ENCODE assay signal across 15 mouse cellular contexts in the genomic region with DNA sequence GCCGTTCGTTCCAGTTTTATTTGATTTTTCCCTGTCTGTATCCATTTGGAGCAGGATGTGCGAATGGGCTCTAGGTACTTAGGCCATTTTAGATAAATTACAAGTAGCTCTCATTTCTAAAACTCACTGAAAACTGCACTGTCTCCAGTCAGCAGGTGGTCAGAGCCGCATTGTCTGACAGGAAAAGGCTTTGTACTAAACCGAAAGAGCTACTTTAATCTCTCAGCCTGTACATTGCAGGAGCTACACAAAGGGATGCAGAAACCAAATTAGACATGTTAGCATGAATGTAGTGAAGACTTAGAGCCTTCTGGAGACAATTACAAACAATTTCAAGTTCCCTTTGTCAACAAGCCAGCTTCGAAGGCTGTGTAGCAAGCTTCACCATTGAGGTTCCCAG.
DNase-seq lines count a peak whose midpoint lies in the region; ATAC-seq and TF ChIP-seq lines count a peak whose summit lies in the region.
"Had no signal": no experiment of that assay in that cellular context is flagged by ENCODE, and none has a peak within 500 bp of the region (broad histone marks: within the 10 kb centered on the region; RNA-seq: fewer than 3 reads in every experiment).

No protein-coding gene starts in this region.

- no peak for TF ChIP-seq CTCF in thymus, adult 2 months (IDR thresholded peaks at IDR 0.05; ENCODE audit: borderline replicate concordance, control insufficient read depth, extremely low read depth, insufficient read depth, low read length, poor library complexity)

- 10% methylated on average over 6 of the region's 6 CpGs for WGBS in forebrain, embryonic 13.5 days
- WGBS in forebrain, embryonic 15.5 days, result 12% methylated on average over 6 of the region's 6 CpGs
- WGBS in neural tube, embryonic 11.5 days, result 59% methylated on average over 6 of the region's 6 CpGs
- 90% methylated on average over 6 of the region's 6 CpGs for WGBS in thymus, adult 2 months

- peak overlapping the region; percentile 13; the same call in 1 of the 2 replicates for H3K4me2 ChIP-seq in forebrain, embryonic 13.5 days
- H3K4me2 ChIP-seq in forebrain, embryonic 15.5 days (replicated peaks), result no peak overlapping the region
- no peak overlapping the region for H3K4me2 ChIP-seq in neural tube, embryonic 11.5 days (ENCODE audit: low read depth)
- H3K4me2 ChIP-seq: heart, embryonic 11.5 days; kidney, embryonic 15.5 days had no signal

- H3K9ac ChIP-seq in forebrain, embryonic 13.5 days, result no peak overlapping the region
- no peak overlapping the region for H3K9ac ChIP-seq in forebrain, embryonic 15.5 days (replicated peaks)
- H3K9ac ChIP-seq in neural tube, embryonic 11.5 days (ENCODE audit: low read length), result no peak overlapping the region
- H3K9ac ChIP-seq: kidney, embryonic 15.5 days; liver, embryonic 14.5 days had no signal

- H3K36me3 ChIP-seq in forebrain, embryonic 13.5 days (ENCODE audit: poor library complexity, severe bottlenecking), result no peaks in the 10 kb centered on the region
- no peaks in the 10 kb centered on the region for H3K36me3 ChIP-seq in forebrain, embryonic 15.5 days
- no peaks in the 10 kb centered on the region for H3K36me3 ChIP-seq in neural tube, embryonic 11.5 days (ENCODE audit: control insufficient read depth, insufficient read depth, low read length)
- H3K36me3 ChIP-seq in thymus, adult 2 months (ENCODE audit: control insufficient read depth, insufficient read depth, low read length), result no peaks in the 10 kb centered on the region
- H3K36me3 ChIP-seq: kidney, embryonic 15.5 days had no signal

- TF ChIP-seq POLR2A in thymus, adult 2 months (IDR thresholded peaks at IDR 0.05; ENCODE audit: control insufficient read depth, extremely low read depth, insufficient read depth, low read length, poor library complexity), result no peak

- no peaks in the 10 kb centered on the region for H3K9me3 ChIP-seq in forebrain, embryonic 13.5 days (replicated peaks)
- no peaks in the 10 kb centered on the region for H3K9me3 ChIP-seq in forebrain, embryonic 15.5 days
- no peaks in the 10 kb centered on the region for H3K9me3 ChIP-seq in neural tube, embryonic 11.5 days (ENCODE audit: control insufficient read depth, low read length)
- H3K9me3 ChIP-seq: kidney, embryonic 15.5 days had no signal

- peaks cover 8% of the 10 kb centered on the region for H3K4me1 ChIP-seq in forebrain, embryonic 13.5 days
- no peaks in the 10 kb centered on the region for H3K4me1 ChIP-seq in forebrain, embryonic 15.5 days
- H3K4me1 ChIP-seq in neural tube, embryonic 11.5 days (ENCODE audit: control insufficient read depth, insufficient read depth, low read length), result no peaks in the 10 kb centered on the region
- H3K4me1 ChIP-seq in thymus, adult 2 months (replicated peaks; ENCODE audit: control insufficient read depth, insufficient read depth, low read length), result no peaks in the 10 kb centered on the region
- H3K4me1 ChIP-seq: kidney, embryonic 15.5 days had no signal

- peak; percentile 7 for DNase-seq in cerebellum, adult 8-10 months
- DNase-seq in cerebellum, adult 11-12 months, result no peak
- peak; percentile 21 for DNase-seq in neural tube, embryonic 11.5 days (ENCODE audit: low spot score)
- no peak for DNase-seq in neural tube, embryonic 10.5 days (ENCODE audit: extremely low spot score, low spot score)
- DNase-seq in thymus, adult 2 months, result no peak
- DNase-seq in heart, adult 18-20 months, result no peak
- DNase-seq: gastrocnemius, postnatal 36 days; lung, postnatal 10 days; right cerebral cortex, postnatal 25 days had no signal

- no peak overlapping the region for H3K27ac ChIP-seq in forebrain, embryonic 13.5 days
- no peak overlapping the region for H3K27ac ChIP-seq in forebrain, embryonic 15.5 days (replicated peaks)
- H3K27ac ChIP-seq in neural tube, embryonic 11.5 days (ENCODE audit: low read depth, low read length), result no peak overlapping the region
- H3K27ac ChIP-seq in thymus, adult 2 months (ENCODE audit: control insufficient read depth, insufficient read depth, low read length), result no peak overlapping the region
- H3K27ac ChIP-seq: kidney, embryonic 15.5 days; layer of hippocampus, adult 2 months; liver, embryonic 14.5 days had no signal

- H3K4me3 ChIP-seq in forebrain, embryonic 13.5 days, result no peak overlapping the region
- no peak overlapping the region for H3K4me3 ChIP-seq in forebrain, embryonic 15.5 days
- no peak overlapping the region for H3K4me3 ChIP-seq in neural tube, embryonic 11.5 days (ENCODE audit: low read depth, low read length)
- no peak overlapping the region for H3K4me3 ChIP-seq in thymus, adult 2 months (ENCODE audit: control insufficient read depth, insufficient read depth, low read length)
- H3K4me3 ChIP-seq: kidney, embryonic 15.5 days; layer of hippocampus, adult 2 months had no signal

- ATAC-seq in forebrain, embryonic 13.5 days, result no peak
- ATAC-seq in forebrain, embryonic 15.5 days (replicated peaks), result no peak
- no peak for ATAC-seq in neural tube, embryonic 11.5 days (ENCODE audit: insufficient read depth, low FRiP score, low TSS enrichment)

- H3K27me3 ChIP-seq in forebrain, embryonic 13.5 days, result no peaks in the 10 kb centered on the region
- no peaks in the 10 kb centered on the region for H3K27me3 ChIP-seq in forebrain, embryonic 15.5 days
- H3K27me3 ChIP-seq in neural tube, embryonic 11.5 days (ENCODE audit: control insufficient read depth, insufficient read depth, low read length), result no peaks in the 10 kb centered on the region
- no peaks in the 10 kb centered on the region for H3K27me3 ChIP-seq in thymus, adult 2 months (ENCODE audit: control insufficient read depth, insufficient read depth, low read length)
- H3K27me3 ChIP-seq: kidney, embryonic 15.5 days had no signal

Comparison
In these comparisons a context has a peak if more than half of its experiments do, and no peak if none do; other contexts are left out.
1. DNase-seq: peak in cerebellum, adult 8-10 months (single experiment) and neural tube, embryonic 11.5 days (single experiment); none in cerebellum, adult 11-12 months (single experiment), neural tube, embryonic 10.5 days (single experiment), thymus, adult 2 months (single experiment) and heart, adult 18-20 months (0 of 2).